Mouse (Mus musculus) thymus, adult 2 months (tissue): ENCODE measurements around the gene S100a16.

Experiments used
- CTCF ChIP-seq: fragments of 200-500 bp; IDR thresholded peaks from 2 replicates; pipeline ENCODE4 v1.5.1; 2012; ENCODE audit warnings: mild to moderate bottlenecking, control low read depth, low read length, moderate library complexity, borderline replicate concordance; ENCODE audit not compliant: control insufficient read depth, poor library complexity, insufficient read depth; ENCODE audit errors: extremely low read depth
- POLR2A ChIP-seq: fragments of 200-500 bp; IDR thresholded peaks from 2 replicates; pipeline ENCODE4 v1.6.1; 2012; ENCODE audit warnings: mild to moderate bottlenecking, low read length, control low read depth, moderate library complexity; ENCODE audit not compliant: control insufficient read depth, poor library complexity, insufficient read depth; ENCODE audit errors: extremely low read depth

GRCm38 (mm10) chr3:90537905-90538296 is 847 bp downstream of the S100a16 start:
- TF ChIP-seq POLR2A = no peak
- TF ChIP-seq CTCF = no peak
